Mouse (Mus musculus) ES-Bruce4 (cell line): ENCODE data around the gene Limd2. TPM values are rescaled to one million over a fixed set of nuclear protein-coding genes. Genes with fewer than 3 reads are reported as not detected.
"Not testable (repeated sequence)": the region's sequence is repeated elsewhere in the genome, so short reads cannot be mapped to it uniquely, and the experiment has no call there.

ENCODE experiments used
- H3K27ac ChIP-seq: 2 replicates; pipeline ENCODE4 v1.5.1; 2012; ENCODE audit warnings: low read length, inconsistent platforms; ENCODE audit not compliant: insufficient read depth
- H3K27me3 ChIP-seq: 2 replicates; pipeline ENCODE4 v1.6.1; 2012; ENCODE audit warnings: mild to moderate bottlenecking, low read length, inconsistent platforms; ENCODE audit not compliant: control insufficient read depth, poor library complexity, insufficient read depth, severe bottlenecking
- H3K36me3 ChIP-seq: 2 replicates; pipeline ENCODE4 v1.6.1; 2012; ENCODE audit warnings: inconsistent platforms, mild to moderate bottlenecking, low read length, moderate library complexity; ENCODE audit not compliant: control insufficient read depth, poor library complexity, insufficient read depth, severe bottlenecking
- H3K4me1 ChIP-seq: one replicate; pipeline ENCODE4 v1.8.1; 2011; ENCODE audit warnings: low read length; ENCODE audit not compliant: control insufficient read depth, insufficient read depth
- H3K4me3 ChIP-seq: 2 replicates; pipeline ENCODE4 v1.5.1; 2011; ENCODE audit warnings: low read depth, mild to moderate bottlenecking, low read length
- H3K9ac ChIP-seq: 2 replicates; pipeline ENCODE4 v1.6.1; 2012; ENCODE audit warnings: low read depth, mild to moderate bottlenecking, inconsistent platforms; ENCODE audit not compliant: poor library complexity, severe bottlenecking
- H3K9me3 ChIP-seq: replicated peaks from 2 replicates; pipeline ENCODE4 v1.6.1; 2012; ENCODE audit warnings: mild to moderate bottlenecking, low read length, inconsistent platforms; ENCODE audit not compliant: control insufficient read depth, poor library complexity, insufficient read depth, severe bottlenecking
- CTCF ChIP-seq: IDR thresholded peaks from one replicate; pipeline ENCODE4 v1.8.1; 2011; ENCODE audit warnings: low read depth, low read length
- EP300 ChIP-seq: IDR thresholded peaks from 2 replicates; pipeline ENCODE4 v1.6.1; 2011; ENCODE audit warnings: low read depth, low read length; ENCODE audit not compliant: insufficient read depth
- POLR2A ChIP-seq: IDR thresholded peaks from one replicate; pipeline ENCODE4 v1.8.1; 2011; ENCODE audit warnings: low read length; ENCODE audit not compliant: insufficient read depth
- polyA plus RNA-seq: library from polyadenylated mRNA; stranded (reverse); fragments of >200 nt; gene quantifications from 2 replicates; pipeline ENCODE4 v1.2.4, GENCODE M21; 2011; ENCODE audit warnings: low read depth; ENCODE audit not compliant: missing spikeins, insufficient read depth, insufficient read length

The Limd2 gene
- polyA plus RNA-seq, 1 experiment = 53.7 TPM

DNA sequence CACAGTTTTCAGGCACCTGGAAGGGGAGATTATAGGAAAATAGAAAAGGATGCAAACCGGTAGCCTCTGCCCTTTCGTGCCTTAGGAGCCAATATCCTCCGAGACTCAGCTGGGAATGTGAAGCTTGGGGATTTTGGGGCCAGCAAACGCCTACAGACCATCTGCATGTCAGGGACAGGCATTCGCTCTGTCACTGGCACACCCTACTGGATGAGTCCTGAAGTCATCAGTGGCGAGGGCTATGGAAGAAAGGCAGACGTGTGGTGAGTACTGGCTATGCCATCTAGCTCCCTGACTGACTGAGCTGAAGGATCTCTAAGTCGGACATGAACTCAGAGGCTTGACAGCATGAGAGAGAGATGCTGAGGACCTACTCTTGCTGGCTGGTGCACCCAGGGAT is 8.5 kb downstream of the Limd2 start:
- Histone ChIP-seq H3K9me3 (no peaks in the 10 kb centered on the region), H3K4me1 (no peaks in the 10 kb centered on the region), H3K27ac (no peak overlapping the region), H3K9ac (no peak overlapping the region), H3K4me3 (no peak overlapping the region), H3K36me3 (peaks cover 28% of the 10 kb centered on the region), H3K27me3 (no peaks in the 10 kb centered on the region)
- TF ChIP-seq EP300 (no peak), POLR2A (no peak), CTCF (no peak)

DNA sequence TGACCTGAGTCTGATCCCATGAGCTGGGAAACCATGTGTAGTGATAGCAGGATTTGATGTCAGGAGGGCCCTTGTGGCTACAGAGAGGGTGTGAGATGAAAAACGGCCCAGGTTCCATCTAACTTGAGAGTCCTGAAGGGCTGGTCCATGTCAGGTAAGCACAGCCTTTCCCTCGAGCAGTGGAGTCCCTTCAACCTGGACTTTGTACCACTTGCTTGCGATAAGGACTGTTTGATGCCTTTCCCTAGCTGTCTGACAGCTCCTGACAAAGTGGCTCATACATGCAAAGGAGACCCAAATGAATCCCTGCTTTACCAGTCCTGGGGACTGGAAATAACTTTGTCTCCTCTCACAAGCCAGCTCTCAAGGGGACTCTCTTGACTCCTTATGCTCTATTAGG is 9.4 kb downstream of the Limd2 start:
- H3K4me1 ChIP-seq = no peaks in the 10 kb centered on the region
- H3K27ac ChIP-seq = no peak overlapping the region
- no peak overlapping the region for H3K9ac ChIP-seq
- no peaks in the 10 kb centered on the region for H3K9me3 ChIP-seq
- H3K36me3 ChIP-seq = peaks cover 28% of the 10 kb centered on the region
- TF ChIP-seq POLR2A (no peak), EP300 (no peak), CTCF (no peak)
- H3K4me3 ChIP-seq = no peak overlapping the region
- H3K27me3 ChIP-seq = no peaks in the 10 kb centered on the region

DNA sequence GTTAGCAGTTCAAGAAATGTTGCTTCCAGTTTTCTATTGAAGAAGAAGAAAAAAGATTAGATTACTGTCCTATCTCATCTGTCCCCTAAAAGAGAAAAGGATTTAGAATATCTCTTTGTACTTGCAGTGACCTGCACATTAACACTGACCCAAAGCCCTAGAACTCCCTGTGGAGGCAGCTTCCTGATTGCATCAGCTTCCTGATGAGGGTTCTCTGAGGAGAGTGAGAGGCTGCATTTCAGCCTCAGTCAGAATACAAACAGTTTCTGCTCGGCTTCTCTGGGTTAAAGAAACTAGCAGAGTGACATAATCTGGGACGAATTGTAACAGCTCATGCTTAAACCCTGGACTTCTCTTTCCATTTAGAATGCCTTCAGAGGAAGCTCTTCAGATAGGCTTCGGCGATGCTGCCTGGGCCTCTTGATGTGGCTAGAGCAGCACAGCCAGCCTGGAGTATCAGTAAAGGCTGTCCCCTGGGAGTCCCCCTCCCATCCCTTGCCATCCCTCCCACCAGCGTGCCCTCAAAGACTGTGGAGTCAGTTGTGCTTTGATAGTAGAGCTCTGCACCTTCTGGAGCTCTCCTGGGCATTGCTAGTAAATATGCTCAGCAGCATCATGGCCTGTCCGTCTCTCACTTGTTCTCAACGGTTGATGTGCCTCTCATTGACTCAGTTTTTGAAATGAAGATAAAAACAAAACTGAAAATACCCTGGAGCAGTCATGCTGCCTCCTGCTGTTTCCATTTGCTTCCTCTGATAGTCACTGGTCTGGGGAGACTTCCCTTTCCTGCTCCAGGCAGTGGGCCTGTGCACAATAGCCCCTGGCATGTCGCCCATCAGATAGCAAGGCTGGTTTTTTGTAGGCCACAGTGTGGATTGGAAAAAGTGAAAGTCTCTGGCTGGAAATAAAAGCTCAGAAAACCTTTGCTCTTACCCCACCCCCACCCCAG is 25.8 kb downstream of the Limd2 start:
- no peak for TF ChIP-seq POLR2A
- 0 out of 2 replicates have a peak, but pooled peaks have one; percentile 41 for TF ChIP-seq EP300
- Histone ChIP-seq H3K9ac (no peak overlapping the region), H3K27ac (peak overlapping the region; percentile 87), H3K4me3 (no peak overlapping the region), H3K36me3 (peaks cover 10% of the 10 kb centered on the region), H3K4me1 (no peaks in the 10 kb centered on the region), H3K9me3 (no peaks in the 10 kb centered on the region), H3K27me3 (no peaks in the 10 kb centered on the region)

DNA sequence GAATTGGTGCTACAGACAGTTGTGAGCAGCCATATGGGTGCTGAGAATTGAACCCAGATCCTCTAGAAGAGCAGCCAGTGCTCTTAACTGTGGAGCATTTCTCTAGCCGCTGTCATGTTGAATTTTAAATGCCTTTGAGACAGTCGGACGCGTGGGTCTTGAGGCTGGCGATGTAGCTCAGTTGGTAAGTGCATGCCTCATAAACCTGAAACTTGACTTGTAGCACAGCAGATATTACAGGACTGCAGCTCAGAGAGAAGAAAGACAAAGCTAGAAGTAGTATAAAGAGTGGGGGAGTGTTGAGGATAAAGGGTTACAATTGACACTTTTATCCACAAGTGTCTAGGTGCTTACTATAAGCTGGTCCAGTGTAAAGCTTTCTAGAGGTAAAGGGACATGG is 28.1 kb downstream of the Limd2 start:
- no peak overlapping the region for H3K4me3 ChIP-seq
- TF ChIP-seq EP300 (no peak), CTCF (no peak), POLR2A (no peak)
- H3K27me3 ChIP-seq = no peaks in the 10 kb centered on the region
- H3K9me3 ChIP-seq = no peaks in the 10 kb centered on the region
- no peak overlapping the region for H3K9ac ChIP-seq
- H3K36me3 ChIP-seq = peaks cover 12% of the 10 kb centered on the region
- no peak overlapping the region for H3K27ac ChIP-seq
- H3K4me1 ChIP-seq = no peaks in the 10 kb centered on the region

DNA sequence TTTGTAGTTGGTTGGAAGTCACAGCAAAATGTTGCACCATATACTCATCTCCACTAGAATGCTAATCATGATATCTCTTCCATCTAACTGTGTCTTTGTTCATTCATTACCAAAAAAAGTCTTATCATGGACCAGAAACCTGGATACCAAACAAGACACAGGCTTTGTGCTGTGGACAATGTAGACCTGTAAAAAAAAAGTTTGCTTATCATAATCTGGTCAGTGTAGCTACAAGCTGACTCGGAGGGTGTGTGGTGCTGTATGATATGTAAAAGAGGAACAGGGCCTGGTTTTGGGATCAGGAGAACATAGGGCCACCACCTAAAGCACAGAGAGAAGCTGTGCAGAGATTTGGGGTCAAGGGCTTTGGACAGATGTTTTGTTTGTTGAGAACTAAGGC is 31.2 kb downstream of the Limd2 start:
- no peak for TF ChIP-seq EP300
- TF ChIP-seq POLR2A = no peak
- TF ChIP-seq CTCF = no peak
- Histone ChIP-seq H3K36me3 (peaks cover 3% of the 10 kb centered on the region), H3K27ac (no peak overlapping the region)

DNA sequence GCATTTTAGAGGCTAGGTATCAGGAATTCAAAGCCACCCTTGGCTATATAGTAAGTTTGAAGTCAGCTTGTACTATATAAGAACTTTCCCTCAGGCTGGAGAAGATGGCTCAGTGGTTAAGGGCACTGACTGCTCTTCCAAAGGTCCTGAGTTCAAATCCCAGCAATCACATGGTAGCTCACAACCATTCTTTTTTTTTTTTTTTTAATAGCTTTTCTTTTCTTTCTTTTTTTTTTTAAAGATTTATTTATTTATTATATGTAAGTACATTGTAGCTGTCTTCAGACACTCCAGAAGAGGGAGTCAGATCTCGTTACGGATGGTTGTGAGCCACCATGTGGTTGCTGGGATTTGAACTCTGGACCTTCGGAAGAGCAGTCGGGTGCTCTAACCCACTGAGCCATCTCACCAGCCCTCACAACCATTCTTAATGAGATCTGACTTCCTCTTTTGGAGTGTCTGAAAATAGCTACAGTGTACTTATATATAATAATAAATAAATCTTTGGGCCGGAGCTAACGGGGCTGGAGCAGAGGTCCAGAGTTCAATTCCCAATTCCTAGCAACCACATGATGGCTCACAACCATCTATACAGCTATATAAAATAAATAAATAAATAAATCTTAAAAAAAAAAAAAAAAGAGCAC is 33.8 kb downstream of the Limd2 start:
- H3K27ac ChIP-seq, H3K4me1 ChIP-seq, H3K4me3 ChIP-seq, H3K9ac ChIP-seq, H3K27me3 ChIP-seq, H3K9me3 ChIP-seq: not testable (repeated sequence)
- peaks cover 10% of the 10 kb centered on the region for H3K36me3 ChIP-seq

More for the DNA sequence above, 31.2 kb downstream of the Limd2 start:
- no peak overlapping the region for H3K9ac ChIP-seq
- no peaks in the 10 kb centered on the region for H3K27me3 ChIP-seq
- H3K4me1 ChIP-seq = no peaks in the 10 kb centered on the region
- H3K9me3 ChIP-seq = no peaks in the 10 kb centered on the region
- no peak overlapping the region for H3K4me3 ChIP-seq
